In the genomic region with DNA sequence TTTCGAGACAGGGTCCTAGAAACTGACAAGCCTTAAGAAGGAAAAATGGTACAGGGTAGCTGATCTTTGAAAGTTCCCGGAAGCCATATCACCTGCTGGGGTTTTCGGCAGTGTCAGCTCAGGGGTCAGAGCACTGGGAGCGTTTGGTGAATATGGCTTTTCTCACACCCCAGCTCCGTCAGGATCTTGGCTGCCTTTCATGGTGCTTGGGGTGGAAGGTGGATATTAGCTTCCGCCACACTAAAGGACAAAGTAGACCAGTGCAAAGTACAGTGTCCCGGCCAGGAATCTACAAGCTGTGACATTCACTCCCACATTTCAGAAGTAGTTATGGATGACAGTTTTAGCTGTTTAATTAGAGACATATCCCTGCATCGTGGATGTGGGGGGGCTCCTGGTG, we compare ENCODE assay signal across 20 mouse cellular contexts.
DNase-seq lines count a peak whose midpoint lies in the region; ATAC-seq and TF ChIP-seq lines count a peak whose summit lies in the region.
"Had no signal": no experiment of that assay in that cellular context is flagged by ENCODE, and none has a peak within 500 bp of the region (broad histone marks: within the 10 kb centered on the region; RNA-seq: fewer than 3 reads in every experiment).

No protein-coding gene starts in this region.

- H3K4me1 ChIP-seq in heart, embryonic 14.5 days (ENCODE audit: control insufficient read depth in 2 of 2, insufficient read depth in 2 of 2, low read length in 2 of 2) = peaks cover 21 to 29% of the 10 kb centered on the region in 2 experiments
- no peaks in the 10 kb centered on the region for H3K4me1 ChIP-seq in kidney, postnatal 0 days (replicated peaks; ENCODE audit: insufficient read depth, low read length)
- peaks cover 33% of the 10 kb centered on the region for H3K4me1 ChIP-seq in heart, embryonic 16.5 days (ENCODE audit: control insufficient read depth, insufficient read depth, low read length)
- H3K4me1 ChIP-seq: embryonic facial prominence, embryonic 15.5 days; midbrain, embryonic 12.5 days had no signal

- H3K9ac ChIP-seq in heart, embryonic 14.5 days (ENCODE audit: low read length) = no peak overlapping the region
- H3K9ac ChIP-seq in kidney, postnatal 0 days (ENCODE audit: low read depth, low read length) = no peak overlapping the region
- peak overlapping the region; percentile 45; the same call in 1 of the 2 replicates for H3K9ac ChIP-seq in heart, embryonic 16.5 days (ENCODE audit: low read length)
- H3K9ac ChIP-seq: embryonic facial prominence, embryonic 15.5 days; forebrain, postnatal 0 days; hindbrain, embryonic 14.5 days; intestine, embryonic 15.5 days; midbrain, embryonic 12.5 days had no signal

- no peaks in the 10 kb centered on the region for H3K36me3 ChIP-seq in heart, embryonic 14.5 days (ENCODE audit: control insufficient read depth, insufficient read depth, low read length)
- no peaks in the 10 kb centered on the region for H3K36me3 ChIP-seq in kidney, postnatal 0 days (ENCODE audit: insufficient read depth, low read length)
- H3K36me3 ChIP-seq in heart, embryonic 16.5 days (ENCODE audit: control insufficient read depth, insufficient read depth) = 0 out of 2 replicates have a peak, but pooled peaks cover 4% of the 10 kb centered on the region
- H3K36me3 ChIP-seq: intestine, embryonic 15.5 days; midbrain, embryonic 12.5 days had no signal

- no peak overlapping the region for H3K4me3 ChIP-seq in heart, embryonic 14.5 days (ENCODE audit: control insufficient read depth in 1 of 2, insufficient read depth in 1 of 2, low read depth in 1 of 2, low read length in 2 of 2)
- H3K4me3 ChIP-seq in kidney, postnatal 0 days (replicated peaks; ENCODE audit: low read depth, low read length) = no peak overlapping the region
- H3K4me3 ChIP-seq in heart, embryonic 16.5 days (ENCODE audit: low read length) = no peak overlapping the region
- H3K4me3 ChIP-seq: embryonic facial prominence, embryonic 15.5 days; intestine, embryonic 15.5 days; layer of hippocampus, adult 2 months; midbrain, embryonic 12.5 days had no signal

- H3K27ac ChIP-seq in heart, embryonic 14.5 days (replicated peaks in 1 of 2; ENCODE audit: control insufficient read depth in 1 of 2, insufficient read depth in 1 of 2, low read depth in 2 of 2, low read length in 2 of 2) = no peak overlapping the region; a peak in 1 of 4 replicates
- H3K27ac ChIP-seq in kidney, postnatal 0 days = no peak overlapping the region
- H3K27ac ChIP-seq in heart, embryonic 16.5 days (ENCODE audit: low read length) = peak overlapping the region; percentile 59
- H3K27ac ChIP-seq: embryonic facial prominence, embryonic 15.5 days; hindbrain, embryonic 14.5 days; intestine, embryonic 15.5 days; layer of hippocampus, adult 2 months; midbrain, embryonic 12.5 days had no signal

- no peak for ATAC-seq in heart, embryonic 14.5 days (ENCODE audit: insufficient number of reproducible peaks, insufficient read depth, low FRiP score, low read depth)
- no peak for ATAC-seq in kidney, postnatal 0 days (replicated peaks; ENCODE audit: low FRiP score, low read depth)
- ATAC-seq in heart, embryonic 16.5 days (replicated peaks; ENCODE audit: extremely low read depth, insufficient read depth, low FRiP score) = no peak
- ATAC-seq: forebrain, postnatal 0 days; intestine, embryonic 15.5 days had no signal

- 0 out of 2 replicates have a peak overlapping the region, but pooled peaks have one; percentile 17 for H3K4me2 ChIP-seq in heart, embryonic 14.5 days (ENCODE audit: low read length)
- H3K4me2 ChIP-seq in kidney, postnatal 0 days (ENCODE audit: low read length) = peak overlapping the region; percentile 24; the same call in 1 of the 2 replicates
- H3K4me2 ChIP-seq in heart, embryonic 16.5 days (ENCODE audit: low read depth, low read length) = peak overlapping the region; percentile 28
- H3K4me2 ChIP-seq: embryonic facial prominence, embryonic 15.5 days; hindbrain, embryonic 14.5 days; intestine, embryonic 15.5 days; midbrain, embryonic 12.5 days had no signal

- peak; percentile 32 for DNase-seq in gastrocnemius, adult 18-20 months (ENCODE audit: low spot score)
- DNase-seq in gastrocnemius, postnatal 14 days = no peak
- no peak for DNase-seq in heart, postnatal 25 days (ENCODE audit: low spot score)
- peak; percentile 35 for DNase-seq in kidney, postnatal 0 days (ENCODE audit: low spot score)
- DNase-seq in kidney, adult 11 months = no peak
- DNase-seq in retina, embryonic 14.5 days (ENCODE audit: low spot score) = no peak
- DNase-seq: adrenal gland, adult 2 months; cerebellum, adult 2 months; cerebellum, postnatal 36 days; forebrain, postnatal 0 days; layer of hippocampus, postnatal 36 days; right cerebral cortex, postnatal 4 days; thymus, postnatal 14 days had no signal

- TF ChIP-seq CTCF in kidney, postnatal 0 days (IDR thresholded peaks at IDR 0.05; ENCODE audit: low read depth) = no peak

- H3K27me3 ChIP-seq in heart, embryonic 14.5 days (ENCODE audit: control insufficient read depth, insufficient read depth, low read length) = no peaks in the 10 kb centered on the region
- H3K27me3 ChIP-seq in kidney, postnatal 0 days (ENCODE audit: insufficient read depth, low read length) = no peaks in the 10 kb centered on the region
- H3K27me3 ChIP-seq in heart, embryonic 16.5 days (ENCODE audit: control insufficient read depth, insufficient read depth, low read length) = no peaks in the 10 kb centered on the region
- H3K27me3 ChIP-seq: embryonic facial prominence, embryonic 15.5 days; intestine, embryonic 15.5 days; midbrain, embryonic 12.5 days had no signal

- WGBS in heart, embryonic 14.5 days = 39% methylated on average over 8 of the region's 8 CpGs
- 20% methylated on average over 8 of the region's 8 CpGs for WGBS in kidney, postnatal 0 days
- WGBS in heart, embryonic 16.5 days = 40% methylated on average over 8 of the region's 8 CpGs

- H3K9me3 ChIP-seq in heart, embryonic 14.5 days (ENCODE audit: control insufficient read depth, low read length) = no peaks in the 10 kb centered on the region
- H3K9me3 ChIP-seq in kidney, postnatal 0 days (replicated peaks; ENCODE audit: low read length) = no peaks in the 10 kb centered on the region
- no peaks in the 10 kb centered on the region for H3K9me3 ChIP-seq in heart, embryonic 16.5 days (replicated peaks; ENCODE audit: control insufficient read depth, low read length)
- H3K9me3 ChIP-seq: embryonic facial prominence, embryonic 15.5 days; intestine, embryonic 15.5 days; midbrain, embryonic 12.5 days had no signal

- intact Hi-C loops in gastrocnemius, postnatal 14 days (cut with DNase I; ENCODE audit: low total_unique reads) = no loop called here
- intact Hi-C loops in heart, postnatal 25 days (cut with DNase I) = loop anchor here (5.0 to 10.0 kb wide), 2 partner anchors 138 to 195 kb away; no protein-coding TSS in a partner anchor

Comparison
In these comparisons a context has a peak if more than half of its experiments do, and no peak if none do; other contexts are left out.
1. DNase-seq: peak in gastrocnemius, adult 18-20 months (single experiment) and kidney, postnatal 0 days (single experiment); none in gastrocnemius, postnatal 14 days (single experiment), heart, postnatal 25 days (single experiment), kidney, adult 11 months (single experiment) and retina, embryonic 14.5 days (single experiment).
2. Peak in every context shown above with its lines, with median percentiles within 50 percentile points of each other: H3K4me2 ChIP-seq.